Mouse (Mus musculus) heart, postnatal 0 days (tissue): ENCODE data around the gene Ckb.

Experiments used
- CTCF ChIP-seq: IDR thresholded peaks from 2 replicates; pipeline ENCODE4 v1.5.1; 2016; ENCODE audit warnings: antibody characterized with exemption, control low read depth, low read depth
- EP300 ChIP-seq: IDR thresholded peaks from 2 replicates; pipeline ENCODE4 v1.6.1; 2016; ENCODE audit warnings: antibody characterized with exemption, low read depth

GRCm38 (mm10) chr12:111687350-111688068 is 15.4 kb upstream of the Ckb start:
- no peak for TF ChIP-seq CTCF
- TF ChIP-seq EP300 = no peak; the same call in 1 of the 2 replicates
